ENCODE assay signal across 13 mouse cellular contexts in the genomic region with DNA sequence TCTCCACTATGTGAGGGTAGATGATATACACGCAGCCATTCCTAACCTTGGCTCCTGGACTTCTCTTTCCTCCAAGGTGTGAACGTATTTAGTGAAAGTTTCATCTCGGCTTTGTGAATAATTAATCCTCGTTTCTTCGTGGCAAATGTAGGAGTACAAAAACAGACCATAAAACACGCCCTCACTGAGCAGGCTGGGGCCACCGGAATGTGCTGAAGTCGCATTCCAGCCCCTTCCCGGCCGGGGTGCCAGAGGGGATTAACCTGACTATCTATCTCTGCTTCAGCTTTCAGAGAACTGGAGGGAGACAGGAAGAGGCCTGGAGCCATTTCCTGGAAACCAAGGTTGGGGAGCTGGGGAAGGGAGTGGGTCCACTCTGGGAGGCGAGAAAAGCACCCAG.
DNase-seq lines count a peak whose midpoint lies in the region; ATAC-seq and TF ChIP-seq lines count a peak whose summit lies in the region.
"Had no signal": no experiment of that assay in that cellular context is flagged by ENCODE, and none has a peak within 500 bp of the region (broad histone marks: within the 10 kb centered on the region; RNA-seq: fewer than 3 reads in every experiment).

No protein-coding gene starts in this region.

- H3K27me3 ChIP-seq in Patski = no peaks in the 10 kb centered on the region
- H3K27me3 ChIP-seq: hindbrain, embryonic 13.5 days had no signal

- CTCF ChIA-PET in Patski (lab: Charles Lee) = interaction anchor here (0.9 to 2.2 kb wide), 4 partner anchors 9 to 43 kb away, joined by 3 to 5 read pairs (median 3); no protein-coding TSS in a partner anchor

- in situ Hi-C loops in Patski (cut with MboI; ENCODE audit: low pct_unique_long_range_greater_than_20kb) = no loop called here

- DNase-seq in Patski (ENCODE audit: low read depth, low spot score) = no peak
- peak; percentile 32 for DNase-seq in embryo, embryonic 11 days
- DNase-seq in kidney, adult 18-20 months = peak; percentile 71
- DNase-seq in kidney, postnatal 36 days = peak; percentile 77 to 87
- no peak for DNase-seq in lung, postnatal 14 days
- DNase-seq: adrenal gland, adult 8-10 months; cerebellum, postnatal 14 days; heart, adult 11 months; thymus, postnatal 14 days had no signal

- peak; percentile 35 for ATAC-seq in Patski
- ATAC-seq in frontal cortex, adult (ENCODE audit: low TSS enrichment) = no peak
- ATAC-seq in megakaryocyte progenitor cell, adult 5-6 weeks (replicated peaks; ENCODE audit: poor library complexity) = no peak
- ATAC-seq: CD4-positive, CD25-positive, alpha-beta regulatory T cell, adult 4 months had no signal

- POLR2A ChIA-PET in Patski (lab: Charles Lee) = no interaction called here

- TF ChIP-seq CTCF in Patski (IDR thresholded peaks at IDR 0.05) = no peak

Comparison
In these comparisons a context has a peak if more than half of its experiments do, and no peak if none do; other contexts are left out.
1. DNase-seq: peak in embryo, embryonic 11 days (single experiment), kidney, adult 18-20 months (single experiment) and kidney, postnatal 36 days (2 of 2); none in Patski (single experiment) and lung, postnatal 14 days (single experiment).